Comparison of ENCODE assay signal across 9 mouse cellular contexts in the genomic region with DNA sequence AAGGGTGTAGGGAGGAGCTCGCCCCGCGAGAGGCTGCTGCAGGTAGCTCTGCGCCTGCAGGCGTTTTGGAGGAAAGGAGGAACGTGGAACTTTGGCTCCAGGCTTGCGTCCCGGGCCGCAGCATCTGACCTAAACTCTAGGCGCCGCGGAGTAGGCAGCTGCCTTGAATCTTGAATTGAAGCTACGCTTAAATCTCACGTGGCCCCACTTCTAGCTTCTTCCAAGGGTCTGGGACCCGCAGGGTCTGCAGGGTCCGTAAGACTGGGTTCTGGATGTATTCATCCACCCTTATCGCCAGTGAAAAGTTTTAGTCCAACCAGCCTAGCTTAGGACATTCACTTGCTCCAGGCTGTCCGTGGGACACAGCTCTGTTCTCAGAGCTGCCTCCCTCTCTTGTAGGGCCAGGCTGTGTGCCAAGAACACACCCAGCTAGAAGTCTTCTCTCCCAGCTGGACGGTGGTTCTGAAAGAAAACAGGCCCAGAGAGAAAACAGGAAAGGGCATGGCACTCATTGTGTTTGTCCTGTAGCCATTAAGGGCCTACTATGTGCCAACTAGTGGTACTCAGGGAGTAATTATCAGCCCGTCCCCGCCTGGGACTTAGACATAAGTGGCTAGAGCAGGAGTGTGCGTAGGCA. TPM values are rescaled to one million over a fixed set of nuclear protein-coding genes. Genes with fewer than 3 reads are reported as not detected.
DNase-seq lines count a peak whose midpoint lies in the region; ATAC-seq and TF ChIP-seq lines count a peak whose summit lies in the region.
"Had no signal": no experiment of that assay in that cellular context is flagged by ENCODE, and none has a peak within 500 bp of the region (broad histone marks: within the 10 kb centered on the region; RNA-seq: fewer than 3 reads in every experiment).

No protein-coding gene starts in this region.

- no peak for TF ChIP-seq EP300 in liver, postnatal 0 days (IDR thresholded peaks at IDR 0.05; ENCODE audit: low read depth)

- no peaks in the 10 kb centered on the region for H3K27me3 ChIP-seq in cerebellum, adult 2 months (ENCODE audit: control insufficient read depth, insufficient read depth, low read length)
- no peaks in the 10 kb centered on the region for H3K27me3 ChIP-seq in intestine, embryonic 15.5 days (replicated peaks)
- no peaks in the 10 kb centered on the region for H3K27me3 ChIP-seq in liver, postnatal 0 days (ENCODE audit: insufficient read depth, low read length)

- TF ChIP-seq POLR2A in cerebellum, adult 2 months (IDR thresholded peaks at IDR 0.05; ENCODE audit: borderline replicate concordance, insufficient read depth, low read length) = no peak
- TF ChIP-seq POLR2A in brain, embryonic 14.5 days (IDR thresholded peaks at IDR 0.05; ENCODE audit: borderline replicate concordance, extremely low read depth, insufficient read depth, insufficient read length, poor library complexity, severe bottlenecking) = no peak

- H3K4me1 ChIP-seq in cerebellum, adult 2 months (ENCODE audit: control insufficient read depth, insufficient read depth, low read length) = peaks cover 7% of the 10 kb centered on the region
- peaks cover 22% of the 10 kb centered on the region for H3K4me1 ChIP-seq in intestine, embryonic 15.5 days (replicated peaks)
- peaks cover 19% of the 10 kb centered on the region for H3K4me1 ChIP-seq in liver, postnatal 0 days (ENCODE audit: insufficient read depth)

- peak overlapping the region; percentile 64 for H3K27ac ChIP-seq in cerebellum, adult 2 months (ENCODE audit: insufficient read depth, low read length)
- H3K27ac ChIP-seq in intestine, embryonic 15.5 days = peak overlapping the region; percentile 92
- H3K27ac ChIP-seq in liver, postnatal 0 days (ENCODE audit: low read depth) = peak overlapping the region; percentile 73

- H3K4me2 ChIP-seq in intestine, embryonic 15.5 days (replicated peaks) = peak overlapping the region; percentile 79
- H3K4me2 ChIP-seq in liver, postnatal 0 days (ENCODE audit: low read depth, low read length) = peak overlapping the region; percentile 89

- peak overlapping the region; percentile 81 for H3K9ac ChIP-seq in intestine, embryonic 15.5 days
- peak overlapping the region; percentile 57 for H3K9ac ChIP-seq in liver, postnatal 0 days (replicated peaks)

- peak overlapping the region; percentile 88 for H3K4me3 ChIP-seq in cerebellum, adult 2 months (replicated peaks; ENCODE audit: insufficient read depth, low read depth, low read length)
- H3K4me3 ChIP-seq in intestine, embryonic 15.5 days (replicated peaks) = peak overlapping the region; percentile 71
- H3K4me3 ChIP-seq in liver, postnatal 0 days (ENCODE audit: low read depth, low read length) = peak overlapping the region; percentile 62

- no peak for TF ChIP-seq CTCF in cerebellum, adult 2 months (IDR thresholded peaks at IDR 0.05; ENCODE audit: borderline replicate concordance, insufficient read depth, low read depth, low read length)
- no peak for TF ChIP-seq CTCF in brain, embryonic 14.5 days (IDR thresholded peaks at IDR 0.05; ENCODE audit: borderline replicate concordance, extremely low read depth, insufficient read depth, insufficient read length)
- TF ChIP-seq CTCF in liver, postnatal 0 days (IDR thresholded peaks at IDR 0.05; ENCODE audit: low read depth) = no peak

- peaks cover 5% of the 10 kb centered on the region; the same call in 1 of the 2 replicates for H3K36me3 ChIP-seq in intestine, embryonic 15.5 days
- peaks cover 14% of the 10 kb centered on the region for H3K36me3 ChIP-seq in liver, postnatal 0 days (replicated peaks; ENCODE audit: insufficient read depth, low read length)

- DNase-seq in cerebellum, adult 2 months = peak; percentile 41 to 46
- no peak for DNase-seq in cerebellum, postnatal 4 days (ENCODE audit: low spot score in 2 of 2)
- peak; percentile 57 for DNase-seq in brain, embryonic 14.5 days (ENCODE audit: low read depth)
- DNase-seq in gastrocnemius, postnatal 25 days = peak; percentile 62
- DNase-seq in liver, postnatal 0 days = peak; percentile 47
- DNase-seq in ovary, postnatal 14 days (ENCODE audit: low spot score) = peak; percentile 59
- no peak for DNase-seq in layer of hippocampus, adult 9-11 months

- 7% methylated on average over 22 of the region's 22 CpGs for WGBS in cerebellum, adult 2 months
- WGBS in intestine, embryonic 15.5 days = 9% methylated on average over 22 of the region's 22 CpGs
- WGBS in liver, postnatal 0 days (ENCODE audit: insufficient replicate concordance) = 12% methylated on average over 22 of the region's 22 CpGs

- ATAC-seq in intestine, embryonic 15.5 days = peak; percentile 66
- peak; percentile 49 for ATAC-seq in liver, postnatal 0 days

- no peaks in the 10 kb centered on the region for H3K9me3 ChIP-seq in intestine, embryonic 15.5 days
- no peaks in the 10 kb centered on the region for H3K9me3 ChIP-seq in liver, postnatal 0 days (ENCODE audit: low read length)

RNA-seq across cellular contexts. Expression of a gene that starts 0.5 kb away (rescaled TPM):
- 9.0 TPM in 2 replicates for polyA plus RNA-seq in cerebellum, adult 2 months (2012; rRNA removed)
- polyA plus RNA-seq in brain, embryonic 14.5 days (2012; rRNA removed) = 10.4 and 15.3 TPM in 2 replicates
- total RNA-seq in gastrocnemius, postnatal 25 days (2021) = 1 to 10 TPM; 2.6 to 4.2 TPM
- 15.6 and 18.1 TPM in 2 replicates for polyA plus RNA-seq in intestine, embryonic 15.5 days (2015; fragmentation: Nextera tagmentation; extraction: Ambion mirVana)
- polyA plus RNA-seq in liver, postnatal 0 days (2015; fragmentation: Nextera tagmentation; extraction: Ambion mirVana) = 3.6 and 4.3 TPM in 2 replicates

RNA-seq across cellular contexts. Expression of a gene that starts 0.5 kb away (rescaled TPM):
- 168 and 194 TPM in 2 replicates for polyA plus RNA-seq in cerebellum, adult 2 months (2012; rRNA removed)
- polyA plus RNA-seq in brain, embryonic 14.5 days (2012; rRNA removed) = 189 and 190 TPM in 2 replicates
- 10 to 100 TPM; 65.8 to 67.8 TPM for total RNA-seq in gastrocnemius, postnatal 25 days (2021)
- 41.0 and 45.7 TPM in 2 replicates for polyA plus RNA-seq in intestine, embryonic 15.5 days (2015; fragmentation: Nextera tagmentation; extraction: Ambion mirVana)
- 9.3 and 11.3 TPM in 2 replicates for polyA plus RNA-seq in liver, postnatal 0 days (2015; fragmentation: Nextera tagmentation; extraction: Ambion mirVana)

RNA-seq across cellular contexts. Expression of a gene that starts 17.2 kb away (rescaled TPM):
- polyA plus RNA-seq in cerebellum, adult 2 months (2012; rRNA removed) = 140 and 146 TPM in 2 replicates
- polyA plus RNA-seq in brain, embryonic 14.5 days (2012; rRNA removed) = 30.7 and 34.3 TPM in 2 replicates
- 10 to 100 TPM; 36.6 to 41.8 TPM for total RNA-seq in gastrocnemius, postnatal 25 days (2021)
- 43.9 and 49.2 TPM in 2 replicates for polyA plus RNA-seq in intestine, embryonic 15.5 days (2015; fragmentation: Nextera tagmentation; extraction: Ambion mirVana)
- 12.5 and 13.3 TPM in 2 replicates for polyA plus RNA-seq in liver, postnatal 0 days (2015; fragmentation: Nextera tagmentation; extraction: Ambion mirVana)

RNA-seq across cellular contexts. Expression of a gene that starts 25.3 kb away (rescaled TPM):
- polyA plus RNA-seq in cerebellum, adult 2 months (2012; rRNA removed) = not detected in 2 replicates
- 0.23 TPM in 1 of 2 replicates, not detected in the other for polyA plus RNA-seq in brain, embryonic 14.5 days (2012; rRNA removed)
- total RNA-seq in gastrocnemius, postnatal 25 days (2021) = not detected
- polyA plus RNA-seq in intestine, embryonic 15.5 days (2015; fragmentation: Nextera tagmentation; extraction: Ambion mirVana) = 0.30 and 0.56 TPM in 2 replicates
- polyA plus RNA-seq in liver, postnatal 0 days (2015; fragmentation: Nextera tagmentation; extraction: Ambion mirVana) = not detected in 2 replicates
- total RNA-seq: left cerebral cortex, postnatal 10 days had no signal

RNA-seq across cellular contexts. Expression of a gene that starts 36.6 kb away (rescaled TPM):
- 92.6 and 98.6 TPM in 2 replicates for polyA plus RNA-seq in cerebellum, adult 2 months (2012; rRNA removed)
- polyA plus RNA-seq in brain, embryonic 14.5 days (2012; rRNA removed) = 76.3 and 102 TPM in 2 replicates
- total RNA-seq in gastrocnemius, postnatal 25 days (2021) = 10 to 100 TPM; 17.7 to 20.2 TPM
- polyA plus RNA-seq in intestine, embryonic 15.5 days (2015; fragmentation: Nextera tagmentation; extraction: Ambion mirVana) = 20.0 and 20.5 TPM in 2 replicates
- 7.2 and 7.6 TPM in 2 replicates for polyA plus RNA-seq in liver, postnatal 0 days (2015; fragmentation: Nextera tagmentation; extraction: Ambion mirVana)

Comparison
In these comparisons a context has a peak if more than half of its experiments do, and no peak if none do; other contexts are left out.
1. DNase-seq: peak in cerebellum, adult 2 months (2 of 2), brain, embryonic 14.5 days (single experiment), gastrocnemius, postnatal 25 days (single experiment), liver, postnatal 0 days (single experiment) and ovary, postnatal 14 days (single experiment); none in cerebellum, postnatal 4 days (0 of 2) and layer of hippocampus, adult 9-11 months (single experiment).
2. Peak in every context shown above with its lines, with median percentiles within 50 percentile points of each other: H3K27ac ChIP-seq and H3K4me3 ChIP-seq.